Mouse (Mus musculus) intestine, embryonic 16.5 days (tissue): Measurements from ENCODE around the gene Commd1. TPM values are rescaled to one million over a fixed set of nuclear protein-coding genes. Genes with fewer than 3 reads are reported as not detected.

Source experiments
- ATAC-seq: fragments of 200-750 bp; cut with Nextera tagmentation; 2 replicates; pipeline ENCODE4 v1.8.0; 2017; ENCODE audit warnings: moderate TSS enrichment, moderate library complexity
- H3K27ac ChIP-seq: fragments of 300-500 bp; sonication (generic); 2 replicates; pipeline ENCODE4 v1.5.1; 2014; ENCODE audit warnings: mild to moderate bottlenecking, low read length
- H3K27me3 ChIP-seq: fragments of 300-500 bp; sonication (generic); replicated peaks from 2 replicates; pipeline ENCODE4 v1.6.1; 2014; ENCODE audit warnings: low read length, control low read depth, mixed read lengths; ENCODE audit not compliant: control insufficient read depth, insufficient read depth
- H3K36me3 ChIP-seq: fragments of 300-500 bp; sonication (generic); 2 replicates; pipeline ENCODE4 v1.6.1; 2014; ENCODE audit warnings: low read length, control low read depth; ENCODE audit not compliant: control insufficient read depth, insufficient read depth
- H3K4me1 ChIP-seq: fragments of 300-500 bp; sonication (generic); 2 replicates; pipeline ENCODE4 v1.6.1; 2014; ENCODE audit warnings: low read length, control low read depth, mixed read lengths; ENCODE audit not compliant: control insufficient read depth, insufficient read depth
- H3K4me2 ChIP-seq: fragments of 300-500 bp; sonication (generic); 2 replicates; pipeline ENCODE4 v1.6.1; 2014; ENCODE audit warnings: low read depth, low read length, control low read depth
- H3K4me3 ChIP-seq: fragments of 300-500 bp; sonication (generic); 2 replicates; pipeline ENCODE4 v1.5.1; 2014; ENCODE audit warnings: mild to moderate bottlenecking, low read length
- H3K9ac ChIP-seq: fragments of 300-500 bp; sonication (generic); 2 replicates; pipeline ENCODE4 v1.6.1; 2014; ENCODE audit warnings: low read depth, low read length
- H3K9me3 ChIP-seq: fragments of 300-500 bp; sonication (generic); 2 replicates; pipeline ENCODE4 v1.6.1; 2016; ENCODE audit warnings: low read length, control low read depth; ENCODE audit not compliant: control insufficient read depth
- WGBS: fragments of 180-500 bp; shearing (Covaris S2); extraction: QIAGEN DNeasy Blood & Tissue Kit; methylation state at CpG from one replicate; pipeline ENCODE4 v1.1.7; 2014; 5-methylcytosine and 5-hydroxymethylcytosine counted together
- polyA plus RNA-seq: library from polyadenylated mRNA; unstranded; fragments of >200 nt; fragmentation: Nextera tagmentation; extraction: Ambion mirVana; gene quantifications from 2 replicates; pipeline ENCODE4 v1.2.1, GENCODE M21; 2015

The Commd1 gene
- polyA plus RNA-seq, 1 experiment from 2014 or later = 339 TPM

DNA sequence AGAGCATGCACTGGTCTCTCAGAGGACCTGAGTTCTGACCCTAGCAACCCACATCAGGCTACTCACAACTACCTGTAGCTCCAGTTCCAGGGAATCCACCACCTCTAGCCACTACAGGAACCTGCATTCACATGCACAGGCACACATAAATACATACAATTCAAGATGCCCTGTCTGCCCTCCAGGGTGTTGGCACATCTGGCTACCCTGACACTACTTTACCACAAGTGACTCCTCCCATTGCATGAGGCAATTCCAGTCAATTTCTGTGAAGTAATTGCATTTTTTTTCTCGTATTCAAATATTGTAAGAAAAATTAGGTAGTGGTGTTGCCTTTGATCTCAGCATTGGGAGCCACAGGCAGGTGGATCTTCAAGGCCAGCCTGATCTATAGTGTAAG, 3.0 kb downstream of the Commd1 start:
- Histone ChIP-seq H3K36me3 (no peaks in the 10 kb centered on the region), H3K27ac (no peak overlapping the region), H3K9me3 (peaks cover 1% of the 10 kb centered on the region; the same call in 1 of the 2 replicates), H3K4me1 (peaks cover 6% of the 10 kb centered on the region), H3K4me3 (no peak overlapping the region), H3K9ac (no peak overlapping the region), H3K27me3 (no peaks in the 10 kb centered on the region), H3K4me2 (no peak overlapping the region)
- ATAC-seq = no peak
- WGBS = 80% methylated on average over 1 of the region's 1 CpGs

DNA sequence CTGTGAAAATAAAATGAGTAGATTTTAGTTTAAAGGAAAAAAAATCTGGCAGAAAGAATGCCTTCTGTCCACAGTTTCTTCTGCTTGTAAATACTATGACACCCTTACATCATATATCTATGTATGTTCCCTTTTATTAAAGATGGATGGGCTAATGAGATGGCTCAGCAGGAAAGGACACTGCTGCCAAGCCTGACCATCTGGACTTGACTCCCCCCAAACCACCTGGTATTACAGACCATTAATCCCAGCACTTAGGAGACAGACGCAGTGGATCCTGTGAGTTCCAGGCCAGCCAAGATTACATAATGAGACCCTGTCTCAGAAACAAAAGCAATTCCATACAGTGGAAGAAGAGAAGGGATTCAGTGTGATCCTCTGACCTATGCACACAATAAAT, 3.5 kb downstream of the Commd1 start:
- H3K4me2 ChIP-seq = no peak overlapping the region
- no peak overlapping the region for H3K27ac ChIP-seq
- ATAC-seq = no peak
- H3K4me1 ChIP-seq = peaks cover 6% of the 10 kb centered on the region
- H3K9me3 ChIP-seq = peaks cover 7% of the 10 kb centered on the region; the same call in 1 of the 2 replicates
- no peak overlapping the region for H3K4me3 ChIP-seq
- no peak overlapping the region for H3K9ac ChIP-seq
- WGBS = 36% methylated on average over 1 of the region's 1 CpGs
- H3K27me3 ChIP-seq = no peaks in the 10 kb centered on the region
- H3K36me3 ChIP-seq = 0 out of 2 replicates have a peak, but pooled peaks cover 4% of the 10 kb centered on the region

DNA sequence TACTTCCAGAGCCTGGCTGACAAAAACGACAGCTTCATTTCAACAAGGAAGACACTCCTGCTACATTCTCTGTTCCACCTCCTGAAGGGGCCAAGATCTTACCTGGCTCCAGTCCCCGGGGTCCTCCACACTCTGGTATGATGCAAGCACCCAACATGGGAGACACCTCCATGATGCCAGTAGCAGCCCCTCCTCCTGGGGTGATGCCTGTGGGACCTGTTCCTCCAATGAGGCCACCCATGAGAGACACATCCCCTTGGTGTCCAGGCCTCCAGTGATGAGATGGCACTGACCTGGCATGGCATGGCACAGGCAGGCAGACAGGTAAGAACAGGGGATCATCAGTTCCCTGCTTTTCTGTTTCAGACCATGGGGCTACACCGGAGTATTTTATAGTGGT, 4.0 kb downstream of the Commd1 start:
- Histone ChIP-seq H3K4me3 (no peak overlapping the region), H3K4me1 (peaks cover 6% of the 10 kb centered on the region), H3K36me3 (0 out of 2 replicates have a peak, but pooled peaks cover 5% of the 10 kb centered on the region), H3K9ac (no peak overlapping the region), H3K27ac (no peak overlapping the region), H3K9me3 (peaks cover 12% of the 10 kb centered on the region), H3K27me3 (no peaks in the 10 kb centered on the region), H3K4me2 (no peak overlapping the region)
- no peak for ATAC-seq
- 92% methylated on average over 3 of the region's 3 CpGs for WGBS

DNA sequence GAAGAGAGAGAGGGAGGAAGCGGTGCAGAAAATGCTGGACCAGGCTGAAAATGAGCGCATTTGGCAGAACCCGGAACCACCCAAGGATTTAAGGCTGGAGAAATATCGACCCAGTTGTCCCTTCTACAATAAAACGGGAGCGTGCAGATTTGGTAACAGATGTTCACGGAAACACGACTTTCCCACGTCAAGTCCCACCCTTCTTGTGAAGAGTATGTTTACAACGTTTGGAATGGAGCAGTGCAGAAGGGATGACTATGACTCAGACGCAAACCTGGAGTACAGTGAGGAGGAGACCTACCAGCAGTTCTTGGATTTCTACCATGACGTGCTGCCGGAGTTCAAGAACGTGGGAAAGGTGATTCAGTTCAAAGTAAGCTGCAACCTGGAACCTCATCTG, 8.6 kb downstream of the Commd1 start:
- Histone ChIP-seq H3K4me1 (no peaks in the 10 kb centered on the region; the same call in 1 of the 2 replicates), H3K4me2 (peak overlapping the region; percentile 55), H3K36me3 (peaks cover 14% of the 10 kb centered on the region), H3K27ac (peak overlapping the region; percentile 74), H3K9ac (peak overlapping the region; percentile 66), H3K9me3 (peaks cover 26% of the 10 kb centered on the region), H3K4me3 (peak overlapping the region; percentile 54), H3K27me3 (no peaks in the 10 kb centered on the region)
- 0 out of 2 replicates have a peak, but pooled peaks have one; percentile 41 for ATAC-seq
- WGBS = 39% methylated on average over 14 of the region's 14 CpGs

DNA sequence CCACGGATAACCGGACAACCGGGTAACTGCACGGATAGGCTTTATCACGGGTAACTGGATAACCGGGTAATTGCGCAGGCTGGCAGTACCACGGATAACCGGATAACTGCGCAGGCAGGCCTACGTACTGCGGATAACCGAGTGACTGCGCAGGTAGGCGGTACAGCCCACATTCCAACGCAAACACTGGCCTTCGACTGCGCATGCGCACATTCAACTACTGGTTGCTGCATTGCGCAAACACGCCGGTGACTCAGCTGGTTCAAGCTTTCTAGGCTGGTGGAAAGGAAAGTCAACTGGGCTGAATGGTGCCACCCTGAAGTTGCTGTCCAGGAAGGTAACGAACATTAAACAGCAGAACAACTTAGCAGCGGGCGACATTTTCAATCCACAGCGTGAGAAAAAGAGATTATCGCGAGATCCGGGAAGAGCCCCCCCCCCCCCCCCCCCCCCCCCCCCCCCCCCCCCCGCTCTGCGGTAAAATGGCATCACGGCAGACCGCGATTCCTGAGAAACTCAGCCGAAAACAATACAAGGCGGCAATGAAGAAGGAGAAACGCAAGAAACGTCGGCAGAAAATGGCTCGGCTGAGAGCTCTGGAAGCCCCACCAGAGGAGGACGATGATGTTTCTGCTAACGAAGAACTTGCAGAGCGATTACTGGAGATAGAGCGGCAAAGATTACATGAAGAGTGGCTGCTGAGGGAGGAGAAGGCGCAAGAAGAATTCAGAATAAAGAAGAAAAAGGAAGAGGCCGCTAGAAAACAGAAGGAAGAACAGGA, 9.2 kb downstream of the Commd1 start:
- peak; percentile 58 for ATAC-seq
- WGBS = 43% methylated on average over 44 of the region's 46 CpGs

DNA sequence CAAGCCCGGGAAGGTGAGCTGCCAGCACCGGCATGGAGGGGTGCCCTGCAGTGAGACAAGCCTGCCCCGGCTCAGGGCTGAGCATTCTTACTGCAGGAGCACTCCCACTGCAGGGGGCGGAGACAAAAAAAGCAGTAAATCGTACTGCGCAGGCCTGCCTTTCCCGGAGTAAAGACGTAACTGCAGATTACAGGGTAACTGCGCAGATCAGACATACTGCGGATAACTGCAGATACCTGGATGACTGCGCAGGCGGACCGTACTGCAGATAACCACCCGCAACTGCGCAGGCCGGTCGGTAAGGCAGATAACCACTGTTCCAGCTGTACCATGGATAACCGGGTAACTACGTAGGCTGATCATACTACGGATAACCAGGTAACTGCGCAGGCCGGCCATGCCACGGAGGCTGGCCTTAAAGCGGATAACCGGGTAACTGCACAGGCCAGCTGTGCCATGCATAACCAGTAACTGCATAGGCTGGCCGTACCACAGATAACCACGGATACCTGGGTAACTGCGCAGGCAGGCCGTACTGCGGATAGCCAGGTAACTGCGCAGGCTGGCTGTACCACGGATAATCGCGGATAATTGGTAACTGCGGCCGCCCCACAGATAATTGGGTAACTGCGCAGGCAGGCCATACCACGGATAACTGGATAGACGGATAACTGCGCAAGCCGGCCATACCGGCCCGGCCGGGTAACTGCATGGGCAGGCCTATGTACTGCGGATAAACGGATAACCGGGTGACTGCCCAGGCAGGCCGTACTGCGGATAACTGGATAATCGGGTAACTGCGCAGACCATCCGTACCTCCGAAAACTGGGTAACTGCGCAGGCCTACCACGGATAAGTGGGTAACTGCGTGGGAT, 10.1 kb downstream of the Commd1 start, which contains the start of gene Zrsr1:
Zrsr1 (plus strand) TSS at position 171 of the 875 bp plus-strand sequence.
- Histone ChIP-seq H3K36me3 (peaks cover 18% of the 10 kb centered on the region), H3K9me3 (peaks cover 26% of the 10 kb centered on the region), H3K27ac (peak within 1 kb of the TSS; percentile 78), H3K4me2 (peak within 1 kb of the TSS; percentile 60), H3K4me1 (no peaks in the 10 kb centered on the region), H3K9ac (peak within 1 kb of the TSS; percentile 52), H3K27me3 (no peaks in the 10 kb centered on the region), H3K4me3 (peak within 1 kb of the TSS; percentile 58)
- peak; percentile 87 for ATAC-seq
- 47% methylated on average over 56 of the region's 56 CpGs for WGBS

More for the DNA sequence above, 9.2 kb downstream of the Commd1 start:
- peak overlapping the region; percentile 60 for H3K4me2 ChIP-seq
- peaks cover 26% of the 10 kb centered on the region for H3K9me3 ChIP-seq
- no peaks in the 10 kb centered on the region for H3K27me3 ChIP-seq
- no peaks in the 10 kb centered on the region; the same call in 1 of the 2 replicates for H3K4me1 ChIP-seq
- peak overlapping the region; percentile 58 for H3K4me3 ChIP-seq
- H3K9ac ChIP-seq = peak overlapping the region; percentile 66
- peak overlapping the region; percentile 78 for H3K27ac ChIP-seq
- H3K36me3 ChIP-seq = peaks cover 18% of the 10 kb centered on the region

DNA sequence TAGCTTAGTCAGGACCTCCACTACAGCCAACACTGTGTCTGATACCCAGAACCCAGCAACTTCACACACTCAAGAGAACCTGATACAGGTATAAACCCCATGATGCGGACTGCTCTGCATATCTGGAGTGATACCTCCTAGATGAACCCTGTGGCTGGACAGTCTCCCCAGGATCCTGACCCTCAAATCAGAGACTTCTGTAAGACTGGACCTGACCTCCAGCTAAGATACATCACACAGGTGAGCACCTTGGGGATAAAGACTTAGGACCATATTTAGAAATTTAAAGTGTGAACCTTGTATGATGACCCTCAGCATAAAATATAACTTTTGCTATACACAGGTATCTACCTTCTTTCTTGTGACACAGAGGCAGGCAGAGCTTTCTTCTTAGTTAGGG, 11.6 kb downstream of the Commd1 start:
- H3K9ac ChIP-seq = no peak overlapping the region
- H3K4me1 ChIP-seq = no peaks in the 10 kb centered on the region
- H3K27ac ChIP-seq = no peak overlapping the region
- no peaks in the 10 kb centered on the region for H3K27me3 ChIP-seq
- ATAC-seq = no peak
- 94% methylated on average over 1 of the region's 1 CpGs for WGBS
- peaks cover 30% of the 10 kb centered on the region for H3K9me3 ChIP-seq
- H3K4me2 ChIP-seq = no peak overlapping the region
- H3K4me3 ChIP-seq = no peak overlapping the region
- peaks cover 18% of the 10 kb centered on the region for H3K36me3 ChIP-seq

DNA sequence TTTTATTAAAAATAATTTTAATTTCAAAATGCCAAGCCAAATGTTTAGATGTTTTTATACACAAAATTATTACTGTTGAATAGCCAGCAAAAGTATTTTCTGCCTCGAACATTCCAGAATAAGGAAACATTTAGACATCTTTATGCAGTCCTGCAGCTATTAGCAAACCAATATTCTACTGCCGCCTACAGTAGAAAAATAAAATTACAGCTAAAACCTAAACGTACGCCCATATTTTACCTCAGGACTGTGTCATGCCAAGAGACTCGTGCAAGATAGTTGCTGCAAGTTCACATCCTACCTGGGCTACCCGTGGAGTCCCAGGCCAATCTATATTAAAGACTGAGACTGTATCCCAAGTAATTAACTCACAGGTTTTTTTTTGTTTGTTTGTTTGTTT, 12.7 kb downstream of the Commd1 start:
- H3K4me2 ChIP-seq = no peak overlapping the region
- no peak overlapping the region for H3K4me3 ChIP-seq
- H3K9me3 ChIP-seq = peaks cover 30% of the 10 kb centered on the region
- H3K36me3 ChIP-seq = peaks cover 18% of the 10 kb centered on the region
- H3K27me3 ChIP-seq = no peaks in the 10 kb centered on the region
- H3K4me1 ChIP-seq = no peaks in the 10 kb centered on the region
- H3K9ac ChIP-seq = no peak overlapping the region
- H3K27ac ChIP-seq = no peak overlapping the region
- 59% methylated on average over 6 of the region's 6 CpGs for WGBS
- ATAC-seq = no peak

DNA sequence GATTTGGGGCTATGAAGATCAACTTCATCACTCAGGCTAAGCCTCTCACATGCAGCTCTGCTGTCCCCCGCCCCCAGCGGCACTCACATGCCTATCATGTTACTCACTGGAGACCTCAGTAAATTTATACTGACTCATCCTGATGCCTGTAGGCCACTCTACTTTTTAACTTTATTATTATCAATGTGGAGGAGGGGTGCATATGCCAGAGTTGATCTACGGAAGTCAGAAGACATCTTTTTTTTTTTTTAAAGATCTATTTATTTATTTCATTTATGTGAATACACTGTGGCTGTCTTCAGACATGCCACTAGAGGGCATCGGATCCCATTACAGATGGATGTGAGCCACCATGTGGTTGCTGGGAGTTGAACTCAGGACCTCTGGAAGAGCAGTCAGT, 16.7 kb downstream of the Commd1 start:
- H3K9me3 ChIP-seq = 0 out of 2 replicates have a peak, but pooled peaks cover 4% of the 10 kb centered on the region
- no peaks in the 10 kb centered on the region for H3K27me3 ChIP-seq
- H3K27ac ChIP-seq = no peak overlapping the region
- H3K4me1 ChIP-seq = no peaks in the 10 kb centered on the region
- H3K36me3 ChIP-seq = 0 out of 2 replicates have a peak, but pooled peaks cover 5% of the 10 kb centered on the region
- no peak overlapping the region for H3K4me2 ChIP-seq
- H3K9ac ChIP-seq = no peak overlapping the region
- H3K4me3 ChIP-seq = no peak overlapping the region
- no peak for ATAC-seq
- 87% methylated on average over 4 of the region's 4 CpGs for WGBS
